Mouse (Mus musculus): ENCODE data around the gene Trim65.

Trim65 gene

DNA sequence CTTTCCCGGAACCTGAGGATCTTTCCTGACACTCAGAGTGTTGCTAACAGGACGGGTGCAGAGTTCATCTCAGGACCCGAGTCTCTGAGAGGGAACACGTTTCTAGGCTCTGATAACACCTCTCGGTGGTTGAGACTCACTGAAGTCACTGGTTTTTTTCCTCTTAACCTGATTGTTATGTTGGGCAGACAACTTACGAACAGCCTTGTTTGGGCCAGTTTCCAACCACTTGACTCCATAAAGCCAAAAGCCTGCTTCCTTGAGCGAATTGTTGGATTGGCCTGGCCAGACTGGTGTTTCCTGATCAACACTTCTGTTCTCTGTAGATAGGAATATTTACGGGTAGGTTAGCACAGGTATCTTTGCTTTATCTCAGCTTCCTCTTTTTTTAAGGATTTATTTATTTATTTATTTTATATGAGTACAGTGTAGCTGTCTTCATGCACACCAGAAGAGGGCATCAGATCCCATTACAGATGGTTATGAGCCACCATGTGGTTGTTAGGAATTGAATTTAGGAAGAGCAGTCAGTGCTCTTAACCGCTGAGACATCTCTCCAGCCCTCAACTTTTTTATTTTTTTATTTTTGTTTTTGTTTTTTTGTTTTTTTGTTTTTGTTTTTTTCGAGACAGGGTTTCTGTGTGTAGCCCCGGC, 42.1 kb downstream of the Trim65 start:
- no peak for DNase-seq (ENCODE audit: low spot score)

DNA sequence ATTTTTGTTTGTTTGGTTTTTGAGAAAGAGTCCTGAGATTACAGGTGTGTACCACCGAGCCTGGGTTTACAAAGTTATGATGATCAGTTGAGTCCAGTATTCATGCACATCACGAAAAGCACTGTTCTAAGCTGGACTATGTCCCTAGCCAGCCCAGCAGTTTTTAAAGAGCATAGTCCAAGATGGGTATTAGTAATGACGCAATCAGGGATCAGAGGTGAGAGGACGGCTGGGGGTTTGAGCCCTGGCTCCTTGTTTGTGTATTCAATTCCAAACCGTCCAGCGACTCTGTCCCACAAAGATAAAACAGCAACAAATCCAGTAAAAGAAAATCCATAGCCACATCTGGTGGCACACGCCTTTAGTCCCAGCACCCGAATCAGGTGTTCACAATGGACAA, 42.7 kb downstream of the Trim65 start:
- peak; percentile 81 for DNase-seq (ENCODE audit: low spot score)

DNA sequence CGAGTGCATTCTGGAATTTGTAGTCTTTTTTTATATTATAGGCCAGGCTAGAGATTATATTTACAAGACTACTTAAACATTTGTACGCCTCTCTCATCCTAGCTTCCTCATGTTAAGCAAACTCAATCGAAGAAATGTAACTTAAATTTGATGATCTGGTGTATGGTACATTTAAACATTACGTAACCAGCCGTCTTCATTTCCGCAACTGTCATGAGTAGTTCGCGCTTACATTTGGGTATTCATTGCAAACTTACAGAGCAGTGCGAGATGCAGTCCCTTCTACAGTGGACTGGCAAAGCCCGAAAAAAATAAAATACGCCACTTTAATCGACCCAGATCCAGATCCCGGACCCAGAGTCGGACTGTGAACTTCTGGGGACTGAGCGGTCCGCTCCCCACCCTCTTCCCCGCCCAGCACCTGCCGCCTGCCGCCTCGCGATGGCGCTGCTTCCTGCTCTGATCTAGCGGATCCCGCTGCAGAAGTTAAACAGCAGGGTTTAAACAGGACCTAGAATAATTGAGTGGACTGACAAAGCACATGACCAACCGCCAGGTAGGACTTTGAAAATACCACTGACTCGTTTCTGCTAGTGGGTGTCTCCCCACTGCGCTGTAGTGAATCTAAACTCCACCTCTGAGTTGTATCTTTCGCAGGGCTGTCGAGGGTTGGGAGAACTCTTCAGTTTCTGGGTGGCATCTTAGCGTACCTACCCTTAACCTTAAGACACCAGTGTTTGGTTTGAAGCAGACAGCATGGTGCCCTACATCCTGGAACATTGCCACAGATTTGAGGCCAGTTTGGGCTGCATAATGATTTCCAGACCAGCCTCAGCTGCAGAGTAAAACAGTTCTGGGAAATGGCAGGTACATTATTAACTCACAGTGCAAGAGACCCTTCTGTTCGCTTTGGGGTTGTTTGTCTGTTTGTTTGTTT, 43.5 kb downstream of the Trim65 start:
- DNase-seq (ENCODE audit: low spot score), result peak; percentile 92

DNA sequence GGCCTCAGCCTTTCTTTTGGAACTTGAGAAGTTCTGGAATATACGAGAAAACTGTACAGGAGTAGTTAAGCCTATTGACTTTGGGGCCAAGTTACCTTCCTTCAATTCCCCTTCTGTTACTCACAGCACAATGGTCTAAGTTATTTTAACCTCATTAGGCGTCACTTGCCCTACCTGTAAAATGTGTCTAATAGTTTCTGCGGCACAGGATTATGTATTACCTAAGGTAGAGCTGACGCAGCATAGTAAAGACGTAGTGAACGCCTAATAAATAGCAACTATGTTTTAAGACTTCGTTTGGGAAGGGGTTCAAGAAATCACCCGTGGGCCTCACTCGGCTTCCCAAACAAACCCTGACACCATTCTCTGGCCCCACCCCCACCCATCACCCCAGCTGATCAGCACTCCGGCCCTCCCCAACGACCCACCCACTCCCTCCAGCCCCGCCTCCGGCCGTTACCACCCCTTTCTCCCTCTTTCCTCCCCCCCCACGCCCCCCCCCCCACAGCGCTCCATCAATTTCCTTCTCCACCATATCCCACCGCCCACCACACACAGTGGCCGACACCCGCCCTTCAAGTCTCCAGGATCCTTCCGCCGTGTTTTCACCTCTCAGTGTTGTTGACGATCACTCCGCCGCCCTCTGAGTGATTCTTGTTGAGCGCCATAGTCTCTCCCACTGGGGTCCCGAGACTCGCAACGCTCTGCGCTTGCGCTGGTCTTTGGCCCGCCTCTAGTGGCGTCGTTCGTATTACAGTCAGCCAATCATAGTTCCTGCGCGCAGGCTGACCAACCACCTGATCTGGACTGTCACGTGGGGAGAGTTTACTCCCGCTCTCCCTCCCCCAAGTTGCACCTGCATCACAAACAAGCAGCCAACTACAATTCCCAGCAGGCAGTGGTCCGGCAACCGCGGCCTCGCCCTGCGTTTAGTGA, 44.4 kb downstream of the Trim65 start, which contains the start of gene Wbp2:
Gene Wbp2 (minus strand): TSS at position 738 of the 936 bp plus-strand sequence.
- peak; percentile 99 for DNase-seq (ENCODE audit: low spot score)

DNA sequence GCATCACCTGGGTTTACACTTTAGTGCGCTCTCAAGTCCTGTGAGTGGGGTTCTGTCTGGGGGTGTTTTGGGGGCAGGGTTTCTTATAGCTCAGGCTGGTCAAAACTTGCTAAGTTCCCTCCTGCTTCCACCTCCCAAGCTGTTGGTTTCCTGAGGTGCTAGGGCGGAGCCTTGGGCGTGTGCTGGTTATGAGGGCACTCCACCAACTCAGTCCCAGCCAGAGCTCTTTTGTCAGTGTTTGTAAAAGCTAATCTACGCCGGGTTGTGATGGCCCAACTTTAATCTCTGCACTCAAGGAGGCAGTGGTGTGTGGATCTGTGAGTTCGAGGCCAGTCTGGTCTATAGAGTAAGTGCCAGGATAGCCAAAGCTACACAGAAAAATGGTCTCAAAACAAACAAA, 46.8 kb downstream of the Trim65 start:
- no peak for DNase-seq (ENCODE audit: low spot score)

DNA sequence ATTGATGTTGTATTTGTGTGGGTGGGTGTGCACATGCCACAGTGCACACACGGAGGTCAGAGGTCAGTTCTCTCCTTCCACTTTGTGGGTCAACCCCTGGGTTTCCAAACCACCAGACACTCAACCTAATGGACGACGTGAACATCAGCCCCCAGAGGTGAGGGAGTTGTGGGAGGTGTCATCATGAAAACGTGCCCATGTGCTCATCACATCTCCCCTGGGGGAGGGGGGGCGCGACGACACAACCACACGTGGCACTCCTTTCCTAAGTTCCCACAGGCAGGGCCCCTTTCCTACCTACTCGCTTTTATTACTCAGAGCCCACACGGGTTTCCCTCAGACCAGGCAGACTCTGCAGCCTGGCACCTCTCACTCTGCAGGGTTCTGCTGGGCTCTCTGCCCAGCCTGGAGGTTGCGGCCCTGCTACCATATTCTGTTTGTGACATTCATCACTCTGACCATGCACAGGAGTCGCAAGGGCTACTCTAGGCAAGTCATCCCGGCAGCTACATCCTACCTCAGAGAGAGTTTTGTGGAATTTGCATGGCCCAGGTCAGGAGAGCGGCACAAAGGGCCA, 47.7 kb downstream of the Trim65 start:
- no peak for DNase-seq (ENCODE audit: low spot score)

DNA sequence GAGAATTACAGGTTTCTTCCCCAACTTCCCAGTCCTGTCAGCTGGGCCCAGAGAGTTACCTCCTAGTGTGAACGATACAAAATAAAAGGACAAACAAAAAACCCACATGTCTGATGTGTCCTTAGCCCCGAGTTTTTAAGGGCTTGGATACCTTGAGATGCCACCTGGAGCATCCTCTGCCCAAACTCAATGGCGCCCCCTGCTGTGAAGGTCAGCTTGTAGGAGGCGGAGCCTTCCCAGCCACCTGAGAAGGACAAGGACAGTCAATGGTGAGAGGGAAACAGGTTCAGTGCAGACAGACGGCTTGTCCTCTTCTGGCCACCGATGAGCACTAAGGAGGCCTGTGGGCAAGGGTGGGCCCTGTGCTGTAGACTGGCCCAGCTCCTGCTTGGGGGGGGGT, 49.8 kb downstream of the Trim65 start:
- DNase-seq (ENCODE audit: low spot score), result no peak

DNA sequence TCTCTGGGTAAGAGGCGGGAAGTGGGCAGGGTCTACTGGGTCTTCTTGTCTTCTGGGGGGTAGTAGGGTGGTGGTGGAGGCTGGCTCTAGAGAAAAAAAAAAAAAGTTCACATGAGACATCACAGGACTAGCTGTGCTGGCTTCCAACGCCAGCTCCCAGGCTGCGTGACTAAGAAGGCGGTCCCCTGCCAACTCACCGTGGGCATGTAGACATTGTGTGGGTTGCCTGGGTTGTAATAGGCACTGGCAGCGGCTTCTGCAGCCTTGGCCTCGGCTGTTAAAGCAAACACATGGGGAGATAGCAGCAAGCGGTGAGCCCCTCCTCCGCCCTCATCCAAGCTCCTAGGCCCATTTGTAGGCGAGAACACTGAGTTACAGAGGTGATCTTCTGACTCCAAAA, 51.4 kb downstream of the Trim65 start:
- DNase-seq (ENCODE audit: low spot score), result no peak

DNA sequence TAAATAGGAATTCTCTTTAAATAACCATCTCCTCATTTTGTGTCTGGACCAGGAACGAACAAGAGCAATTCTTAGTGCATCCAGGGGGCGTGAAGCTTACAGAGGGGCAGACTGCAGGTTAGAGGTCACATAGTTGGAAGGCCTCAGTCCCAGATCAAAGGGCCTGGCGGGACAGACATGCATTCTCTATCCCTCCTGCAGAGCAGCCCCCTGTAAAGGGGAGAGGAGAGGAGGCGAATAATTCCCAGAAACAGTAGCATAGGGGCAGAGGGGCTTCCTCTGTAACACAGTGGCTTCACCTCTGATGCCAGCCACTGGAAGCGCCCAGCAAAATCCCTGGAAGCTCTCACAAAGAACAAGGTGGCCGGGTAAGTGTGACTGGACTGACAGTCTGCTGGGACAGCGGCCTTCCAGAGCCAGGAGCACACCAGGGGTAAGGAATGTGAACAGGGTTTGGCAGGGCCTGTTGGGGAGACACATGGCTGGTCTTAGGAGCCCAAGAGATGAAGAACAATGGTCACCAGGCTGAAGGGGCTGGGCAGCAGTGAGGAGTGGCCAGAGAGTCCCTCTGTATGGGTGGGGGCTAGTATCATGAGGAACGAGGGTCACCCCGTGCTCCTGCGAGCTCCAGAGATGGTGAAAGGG, 52.1 kb downstream of the Trim65 start:
- DNase-seq (ENCODE audit: low spot score), result peak; percentile 79

DNA sequence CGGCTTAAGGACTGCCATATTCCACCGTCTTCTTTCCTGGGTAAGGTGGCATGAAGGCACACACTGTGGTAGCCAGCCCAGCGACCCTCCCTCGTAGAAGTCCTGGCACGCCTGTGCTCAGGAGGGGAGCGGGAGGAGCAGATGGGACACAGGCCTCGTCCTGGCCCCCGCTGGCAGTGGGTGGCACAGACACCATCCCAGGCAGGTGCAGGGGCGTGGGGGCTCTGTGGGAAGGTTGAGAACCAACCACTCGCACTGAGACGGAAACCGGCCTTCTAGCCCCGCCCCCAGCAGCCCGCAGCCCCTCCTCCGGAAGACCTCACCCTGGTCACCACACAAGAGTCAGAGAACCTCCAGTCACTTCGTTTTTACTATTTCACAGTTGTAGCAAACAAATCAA, 52.7 kb downstream of the Trim65 start:
- peak; percentile 79 for DNase-seq (ENCODE audit: low spot score)

DNA sequence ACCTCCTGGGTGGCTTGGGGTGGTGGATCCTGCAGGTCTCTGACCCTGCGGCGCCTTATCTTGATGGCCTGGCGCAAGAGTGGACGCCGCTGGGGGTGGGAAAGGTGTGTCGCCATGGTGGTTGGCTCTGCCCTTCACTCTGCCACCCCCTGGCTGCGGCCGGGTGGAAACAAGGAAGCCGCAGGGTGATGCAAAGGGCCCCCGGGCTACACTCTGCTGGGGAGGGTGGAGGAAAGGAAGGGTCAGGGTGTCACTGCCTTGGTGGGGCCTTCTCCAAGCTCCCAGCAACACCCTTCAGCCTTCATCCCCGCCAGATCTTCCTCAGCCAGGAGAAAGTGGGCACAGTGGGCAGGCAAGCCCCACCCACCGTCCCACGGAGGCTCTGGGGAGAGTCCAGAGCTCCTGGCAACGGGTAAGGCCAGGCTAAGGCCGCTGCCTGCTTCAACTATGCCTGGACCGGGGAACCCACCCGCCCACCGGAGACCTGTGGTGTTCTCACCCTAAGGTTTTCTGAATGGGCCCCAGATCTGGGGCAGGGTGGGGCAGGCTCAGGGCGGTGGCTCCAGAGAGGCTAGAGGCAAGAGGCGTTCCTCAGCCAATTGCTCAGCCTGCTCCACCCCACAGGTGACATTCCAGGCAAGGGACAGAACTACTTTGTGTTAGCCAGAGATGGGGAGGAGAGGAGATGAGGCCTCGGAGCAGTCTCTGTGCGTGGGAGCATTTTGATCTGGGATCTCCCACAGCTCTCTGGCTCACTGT, 53.3 kb downstream of the Trim65 start, which contains the start of gene Unc13d:
Gene Unc13d (minus strand): TSS at position 516 of the 759 bp plus-strand sequence.
- no peak for DNase-seq (ENCODE audit: low spot score)

DNA sequence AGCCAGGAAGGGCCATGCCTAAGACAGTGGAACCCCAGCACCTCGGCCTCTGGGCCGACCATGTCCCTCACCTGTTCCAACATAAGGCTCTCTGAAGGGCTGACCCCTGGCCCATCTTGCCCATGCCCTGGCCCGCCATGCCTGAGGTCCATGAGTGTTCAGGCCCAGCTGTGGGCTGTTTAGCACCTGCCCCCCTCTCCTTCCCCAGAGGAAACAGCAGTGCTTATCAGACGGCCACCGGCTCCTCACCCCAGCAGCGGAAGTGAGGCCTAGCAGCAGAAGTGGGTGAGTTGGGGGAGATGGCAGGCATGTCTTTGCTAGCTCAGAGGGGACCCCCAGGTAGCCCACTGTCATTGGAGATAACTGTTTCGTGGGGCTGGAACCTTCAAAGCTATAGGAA, 54.1 kb downstream of the Trim65 start:
- DNase-seq (ENCODE audit: low spot score), result no peak

DNA sequence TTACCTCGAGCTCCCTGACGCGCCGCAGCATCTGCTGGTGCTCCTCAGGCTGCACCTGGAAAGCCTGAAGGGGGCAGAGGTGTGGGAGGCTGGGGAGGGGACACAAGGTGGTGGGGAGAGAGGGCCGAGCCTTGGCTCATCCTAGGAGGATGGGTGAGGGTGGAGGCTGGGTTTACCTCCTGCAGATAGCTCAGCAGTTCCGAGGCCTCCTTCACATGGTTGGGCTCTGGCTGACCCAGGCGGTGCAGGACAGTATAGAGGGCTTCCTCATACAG, 54.7 kb downstream of the Trim65 start:
- DNase-seq (ENCODE audit: low spot score), result no peak

DNA sequence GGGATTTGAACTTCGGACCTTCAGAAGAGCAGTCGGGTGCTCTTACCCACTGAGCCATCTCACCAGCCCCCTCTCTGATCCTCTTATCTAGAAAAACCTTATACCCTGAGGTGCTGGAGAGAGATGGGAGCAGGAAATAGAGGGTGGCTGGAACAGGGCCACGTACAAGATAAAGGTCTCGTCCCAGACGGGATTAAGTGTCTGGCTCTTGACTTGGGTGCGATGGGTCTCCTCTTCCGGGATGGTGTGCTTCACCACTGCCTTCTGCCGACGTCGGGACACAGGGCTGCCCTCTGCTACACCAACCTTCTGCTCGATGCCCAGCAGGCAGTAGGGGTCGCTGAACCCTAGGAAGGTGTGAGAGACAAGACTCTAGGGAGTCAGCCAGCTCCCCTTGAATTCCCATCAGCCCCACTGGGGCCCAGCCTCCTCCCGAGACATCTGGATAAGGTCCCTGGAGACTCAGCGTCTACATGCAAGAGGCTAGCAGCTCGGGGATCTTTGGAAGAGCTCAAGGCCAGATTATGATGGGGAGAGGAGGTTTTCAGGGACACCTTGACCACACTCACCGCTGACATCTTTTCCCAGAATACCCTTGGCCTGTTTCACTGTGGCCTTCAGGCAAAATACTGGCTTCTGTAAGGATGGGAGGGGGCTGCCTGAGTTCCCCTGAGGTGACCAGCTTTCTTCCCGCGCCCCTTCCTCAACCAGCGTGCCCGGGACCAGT, 55.2 kb downstream of the Trim65 start:
- no peak for DNase-seq (ENCODE audit: low spot score)

DNA sequence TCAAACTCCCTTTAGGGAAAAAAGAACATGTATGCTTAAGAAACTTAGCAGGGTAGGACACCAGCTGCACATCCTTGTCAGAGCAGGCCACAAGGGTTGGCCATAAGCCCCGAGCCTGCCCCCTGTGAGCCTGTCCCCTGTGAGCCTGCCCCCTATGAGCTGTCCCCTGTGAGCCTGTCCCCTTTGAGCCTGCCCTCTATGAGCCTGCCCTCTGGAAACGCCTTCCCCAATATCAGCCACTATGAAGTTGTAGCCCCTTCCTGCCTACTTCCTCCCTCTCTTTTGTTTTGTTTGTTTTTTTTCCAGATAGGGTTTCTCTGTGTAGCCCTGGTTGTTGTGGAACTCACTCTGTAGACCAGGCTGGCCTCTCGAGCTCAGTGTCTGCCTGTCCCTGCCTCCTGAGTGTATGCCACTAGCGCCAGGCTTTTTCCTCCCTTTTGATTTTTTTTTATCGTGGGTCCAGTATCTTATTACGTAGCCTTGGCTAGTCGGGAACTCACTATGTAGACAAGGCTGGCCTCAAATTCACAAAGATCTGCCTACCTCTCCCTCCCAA, 56.4 kb downstream of the Trim65 start:
- no peak for DNase-seq (ENCODE audit: low spot score)

DNA sequence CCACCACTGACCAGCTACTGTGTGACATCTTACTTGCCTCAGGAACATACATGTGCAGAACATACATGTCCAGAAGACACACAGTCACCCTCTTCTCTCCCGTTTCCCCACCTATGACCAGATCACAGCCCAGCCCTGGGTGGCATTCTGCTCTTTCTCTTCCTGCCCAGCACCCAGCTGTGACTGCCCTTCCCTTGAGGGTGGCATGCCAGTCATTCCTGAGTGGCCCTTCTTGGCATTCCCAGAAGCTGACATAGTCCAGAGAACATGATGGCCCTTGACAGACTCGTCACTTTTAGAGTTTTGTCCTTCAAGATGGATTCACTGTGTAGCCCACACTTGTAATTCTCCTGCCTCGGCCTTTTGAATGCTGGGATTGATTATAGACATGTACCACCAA, 58.3 kb downstream of the Trim65 start:
- DNase-seq (ENCODE audit: low spot score), result no peak
